Mouse (Mus musculus): ENCODE measurements around the gene Rhobtb3.
"Not testable (repeated sequence)": the region's sequence is repeated elsewhere in the genome, so short reads cannot be mapped to it uniquely, and the experiment has no call there.

Rhobtb3 gene

GRCm38 (mm10) chr13:75929071-75929470 lies 14.7 kb downstream of the Rhobtb3 start:
- not testable (repeated sequence) for DNase-seq (ENCODE audit: low read depth, low spot score)

GRCm38 (mm10) chr13:75927951-75928350 lies 15.8 kb downstream of the Rhobtb3 start:
- no peak for DNase-seq (ENCODE audit: low read depth, low spot score)

GRCm38 (mm10) chr13:75914151-75914550 lies 29.6 kb downstream of the Rhobtb3 start:
- no peak for DNase-seq (ENCODE audit: low read depth, low spot score)

- DNase-seq (ENCODE audit: low read depth, low spot score), result no peak
Measured at GRCm38 (mm10) chr13:75908187-75908586, 35.5 kb downstream of the Rhobtb3 start.

GRCm38 (mm10) chr13:75907133-75907532 lies 36.6 kb downstream of the Rhobtb3 start:
- no peak for DNase-seq (ENCODE audit: low read depth, low spot score)

- DNase-seq (ENCODE audit: low read depth, low spot score), result no peak
Measured at GRCm38 (mm10) chr13:75904660-75905059, 39.1 kb downstream of the Rhobtb3 start.

- not testable (repeated sequence) for DNase-seq (ENCODE audit: low read depth, low spot score)
Measured at GRCm38 (mm10) chr13:75900928-75901327, 42.8 kb downstream of the Rhobtb3 start.

GRCm38 (mm10) chr13:75892876-75893275 lies 50.8 kb downstream of the Rhobtb3 start:
- DNase-seq (ENCODE audit: low read depth, low spot score), result no peak

GRCm38 (mm10) chr13:75892291-75892690 lies 51.4 kb downstream of the Rhobtb3 start:
- DNase-seq (ENCODE audit: low read depth, low spot score), result no peak

- DNase-seq (ENCODE audit: low read depth, low spot score), result no peak
Measured at GRCm38 (mm10) chr13:75891868-75892267, 51.9 kb downstream of the Rhobtb3 start.

GRCm38 (mm10) chr13:75883792-75884191 lies 59.9 kb downstream of the Rhobtb3 start:
- no peak for DNase-seq (ENCODE audit: low read depth, low spot score)

- no peak for DNase-seq (ENCODE audit: low read depth, low spot score)
Measured at GRCm38 (mm10) chr13:75880501-75880900, 63.2 kb downstream of the Rhobtb3 start.

GRCm38 (mm10) chr13:75879756-75880155 lies 64.0 kb downstream of the Rhobtb3 start:
- no peak for DNase-seq (ENCODE audit: low read depth, low spot score)

- DNase-seq (ENCODE audit: low read depth, low spot score), result peak; percentile 42
Measured at GRCm38 (mm10) chr13:75877907-75878306, 65.8 kb downstream of the Rhobtb3 start.

GRCm38 (mm10) chr13:75876592-75876991 lies 67.1 kb downstream of the Rhobtb3 start:
- DNase-seq (ENCODE audit: low read depth, low spot score), result no peak

GRCm38 (mm10) chr13:75876188-75876587 lies 67.5 kb downstream of the Rhobtb3 start:
- not testable (repeated sequence) for DNase-seq (ENCODE audit: low read depth, low spot score)

GRCm38 (mm10) chr13:75874608-75875376 lies 68.9 kb downstream of the Rhobtb3 start:
- no peak for DNase-seq (ENCODE audit: low read depth, low spot score)

GRCm38 (mm10) chr13:75867876-75868275 lies 75.8 kb downstream of the Rhobtb3 start:
- no peak for DNase-seq (ENCODE audit: low read depth, low spot score)

- DNase-seq (ENCODE audit: low read depth, low spot score), result no peak
Measured at GRCm38 (mm10) chr13:75865486-75866184, 78.1 kb downstream of the Rhobtb3 start.

GRCm38 (mm10) chr13:75859264-75859844 lies 84.4 kb downstream of the Rhobtb3 start:
- DNase-seq (ENCODE audit: low read depth, low spot score), result no peak

- DNase-seq (ENCODE audit: low read depth, low spot score), result no peak
Measured at GRCm38 (mm10) chr13:75853118-75853517, 90.6 kb downstream of the Rhobtb3 start.

GRCm38 (mm10) chr13:75852027-75852426 lies 91.7 kb downstream of the Rhobtb3 start:
- DNase-seq (ENCODE audit: low read depth, low spot score), result no peak

- no peak for DNase-seq (ENCODE audit: low read depth, low spot score)
Measured at GRCm38 (mm10) chr13:75847027-75847426, 96.7 kb downstream of the Rhobtb3 start.

Measured in retina, adult 2 months (tissue).